Mouse (Mus musculus) spleen, postnatal 14 days (tissue): ENCODE results near the gene Ypel5.

Experiments
- DNase-seq, 2 experiments: peaks; one replicate each; pipeline ENCODE4 v3.0.0; 2021 to 2022; ENCODE audit warnings: low spot score in 2 of 2

The Ypel5 gene

DNA sequence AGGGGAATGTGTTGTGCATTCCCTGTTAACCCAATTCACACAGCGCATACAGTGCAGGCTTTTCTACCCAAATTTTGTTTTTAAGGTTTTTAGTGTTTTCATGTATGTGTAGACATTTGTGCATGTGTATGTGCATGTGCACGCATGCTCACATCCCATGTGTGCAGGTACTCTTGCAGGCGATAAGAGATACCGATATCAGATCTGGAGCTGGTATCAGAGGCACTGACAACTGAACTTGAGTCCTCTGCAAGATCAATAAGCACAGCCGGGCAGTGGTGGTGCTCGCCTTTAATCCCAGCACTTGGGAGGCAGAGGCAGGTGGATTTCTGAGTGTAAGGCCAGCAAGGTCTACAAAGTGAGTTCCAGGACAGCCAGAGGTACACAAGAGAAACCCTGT, 8.1 kb downstream of the Ypel5 start:
- DNase-seq: no peak

DNA sequence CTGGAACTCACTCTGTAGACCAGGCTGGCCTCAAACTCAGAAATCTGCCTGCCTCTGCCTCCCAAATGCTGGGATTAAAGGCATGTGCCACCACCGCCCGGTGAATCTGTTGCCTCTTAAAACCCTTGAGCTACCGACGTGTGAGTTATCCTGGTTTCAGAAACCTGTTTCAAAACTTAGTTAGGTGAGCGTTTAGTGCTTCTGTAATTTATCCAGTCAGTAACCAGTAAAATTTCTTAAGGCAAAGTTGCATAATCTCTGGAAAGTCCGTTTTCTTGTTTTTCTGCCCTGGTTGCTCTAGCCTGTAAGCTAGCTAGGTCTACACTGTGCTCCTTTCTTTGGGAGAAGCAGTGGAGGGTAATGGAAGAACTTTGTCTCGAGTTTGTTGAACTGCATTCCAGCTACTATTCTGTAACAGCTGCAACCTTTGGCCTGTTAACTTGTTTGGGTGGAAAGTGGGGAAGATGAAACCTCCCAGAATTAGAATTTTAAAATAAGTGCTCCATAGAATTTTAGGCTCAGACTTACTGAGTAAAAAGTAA, 8.8 kb downstream of the Ypel5 start:
- no peak for DNase-seq

GRCm38 (mm10) chr17:72845521-72845920, 9.3 kb downstream of the Ypel5 start:
- DNase-seq: no peak

DNA sequence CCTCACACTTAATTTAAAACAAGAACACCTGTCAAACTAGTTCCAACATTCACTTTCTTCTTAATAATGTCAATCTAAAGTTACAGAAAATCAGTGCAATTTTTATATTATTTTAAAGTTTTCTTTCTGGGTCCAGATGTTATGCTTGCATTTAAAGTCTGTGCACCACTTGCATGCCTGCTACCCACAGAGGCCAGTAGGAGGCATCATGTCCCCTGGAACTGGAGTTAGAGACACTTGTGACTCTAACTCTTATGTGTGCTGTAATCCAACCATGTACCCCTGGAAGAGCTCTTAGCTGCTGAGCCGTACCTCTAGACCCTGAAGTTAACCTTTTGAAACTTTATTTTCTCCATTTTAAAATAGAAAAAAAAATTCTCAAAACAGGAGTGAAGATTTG, 19.0 kb downstream of the Ypel5 start:
- DNase-seq: no peak

GRCm38 (mm10) chr17:72857677-72858633, 21.7 kb downstream of the Ypel5 start:
- DNase-seq: peak; percentile 16 to 59

GRCm38 (mm10) chr17:72863226-72863625, 27.0 kb downstream of the Ypel5 start:
- DNase-seq: no peak

- no peak for DNase-seq
Measured at GRCm38 (mm10) chr17:72866624-72867245, 30.5 kb downstream of the Ypel5 start.

DNA sequence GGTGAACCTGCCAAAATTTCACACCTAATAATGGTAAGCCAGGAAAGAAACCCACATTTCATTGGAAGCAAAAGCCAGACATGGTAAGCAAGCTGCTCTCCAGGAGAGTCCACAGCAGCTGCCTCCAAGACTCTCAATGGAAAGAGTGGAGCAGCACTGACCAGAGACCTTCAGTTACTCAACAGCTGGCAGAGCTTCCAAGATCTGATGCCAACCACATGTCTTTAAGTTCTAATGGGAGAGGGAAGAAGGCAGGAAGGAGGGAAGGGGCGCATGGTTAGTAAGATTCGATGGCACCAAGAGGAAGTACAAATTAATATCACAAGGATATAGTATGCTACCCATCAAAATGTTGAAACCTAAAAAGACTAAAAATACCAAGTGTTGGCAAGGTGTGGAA, 31.9 kb downstream of the Ypel5 start:
- DNase-seq: no peak

- DNase-seq: no peak
Measured at GRCm38 (mm10) chr17:72878979-72879378, 42.7 kb downstream of the Ypel5 start.

GRCm38 (mm10) chr17:72880156-72880555, 43.9 kb downstream of the Ypel5 start:
- DNase-seq: no peak

GRCm38 (mm10) chr17:72881051-72881450, 44.8 kb downstream of the Ypel5 start:
- no peak for DNase-seq

GRCm38 (mm10) chr17:72881804-72882203, 45.6 kb downstream of the Ypel5 start:
- DNase-seq: no peak

DNA sequence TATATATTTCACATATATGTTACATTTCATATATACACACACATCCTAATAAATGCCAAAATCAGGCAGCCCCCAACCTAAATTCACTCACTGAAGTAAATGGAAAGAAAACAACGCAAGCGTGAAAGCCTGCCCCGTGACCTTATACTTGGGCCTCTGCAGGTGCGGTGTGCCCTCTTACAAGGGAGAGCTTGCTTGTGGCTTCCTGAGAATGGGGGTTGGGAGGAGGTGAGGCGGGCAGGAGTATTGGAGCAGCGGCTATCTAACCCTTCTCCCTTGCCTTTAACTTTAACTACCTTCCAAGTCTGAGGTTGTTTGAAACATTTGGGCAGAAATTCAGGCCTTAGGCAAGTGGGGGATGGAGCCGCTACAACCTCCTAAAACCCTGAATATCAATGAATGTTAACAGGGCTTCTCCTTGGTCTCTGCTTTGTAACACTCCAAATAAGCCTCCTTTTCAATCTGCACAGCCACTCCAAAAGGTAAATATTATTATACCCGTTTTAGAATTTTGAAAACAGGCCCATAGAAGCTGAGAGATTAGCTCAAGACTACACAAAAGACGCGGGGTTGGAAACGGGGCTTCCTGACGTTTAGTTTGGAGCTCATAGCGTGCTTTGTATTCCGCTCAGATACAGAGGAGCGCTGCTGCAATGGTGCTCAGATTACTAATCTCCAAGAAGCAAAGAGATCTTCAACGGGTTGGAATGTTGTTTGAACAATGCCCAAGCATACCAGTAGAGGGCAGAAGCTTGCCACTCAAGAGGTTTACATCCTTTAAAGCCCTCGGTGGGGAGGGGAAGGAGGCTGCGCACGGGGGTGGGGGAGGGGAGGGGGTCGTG, 53.5 kb downstream of the Ypel5 start:
- DNase-seq: peak in 1 of 2 experiments; percentile 45

GRCm38 (mm10) chr17:72890398-72890898, 54.2 kb downstream of the Ypel5 start:
- DNase-seq: no peak

- DNase-seq: no peak
Measured at GRCm38 (mm10) chr17:72891556-72891955, 55.3 kb downstream of the Ypel5 start.

- no peak for DNase-seq
Measured at GRCm38 (mm10) chr17:72895506-72895905, 59.3 kb downstream of the Ypel5 start.

- DNase-seq: no peak
Measured at GRCm38 (mm10) chr17:72897076-72897475, 60.8 kb downstream of the Ypel5 start.

- DNase-seq: no peak
Measured at GRCm38 (mm10) chr17:72897961-72898360, 61.7 kb downstream of the Ypel5 start.

- DNase-seq: no peak
Measured at GRCm38 (mm10) chr17:72898775-72899174, 62.5 kb downstream of the Ypel5 start.
